Mouse (Mus musculus): Measurements from ENCODE around the gene Axin1. TPM values are rescaled to one million over a fixed set of nuclear protein-coding genes. Genes with fewer than 3 reads are reported as not detected.

Axin1 gene
- polyA plus RNA-seq, 1 experiment from 2014 or later, result 10.0 TPM

DNA sequence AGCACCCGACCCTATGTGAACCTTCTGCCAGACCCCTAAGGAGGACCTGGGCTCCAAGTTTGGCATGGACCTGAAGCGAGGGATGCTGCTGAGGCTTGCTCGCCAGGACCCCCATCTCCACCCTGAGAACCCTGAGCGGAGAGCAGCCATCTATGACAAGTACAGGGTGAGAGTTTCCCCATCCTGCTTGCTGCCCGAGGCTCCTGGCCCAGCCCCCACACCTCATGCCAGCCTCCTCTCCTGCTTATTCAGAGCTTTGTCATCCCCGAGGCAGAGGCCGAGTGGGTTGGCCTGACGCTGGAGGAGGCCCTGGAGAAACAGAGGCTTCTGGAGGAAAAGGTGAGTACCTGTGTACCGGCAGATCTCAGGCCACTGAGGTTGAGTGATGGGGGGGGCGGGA, 13.3 kb upstream of the Axin1 start:
- Histone ChIP-seq H3K4me3 (no peak overlapping the region; the same call in 1 of the 2 replicates), H3K4me1 (peaks cover 31% of the 10 kb centered on the region), H3K36me3 (peaks cover 58% of the 10 kb centered on the region), H3K27me3 (ENCODE audit: low read depth, poor library complexity, severe bottlenecking) (peaks cover 50% of the 10 kb centered on the region), H3K27ac (replicated peaks) (no peak overlapping the region), H3K9me3 (replicated peaks) (no peaks in the 10 kb centered on the region)
- DNase-seq (ENCODE audit: low spot score), result no peak
- 94% methylated on average over 10 of the region's 10 CpGs for WGBS

DNA sequence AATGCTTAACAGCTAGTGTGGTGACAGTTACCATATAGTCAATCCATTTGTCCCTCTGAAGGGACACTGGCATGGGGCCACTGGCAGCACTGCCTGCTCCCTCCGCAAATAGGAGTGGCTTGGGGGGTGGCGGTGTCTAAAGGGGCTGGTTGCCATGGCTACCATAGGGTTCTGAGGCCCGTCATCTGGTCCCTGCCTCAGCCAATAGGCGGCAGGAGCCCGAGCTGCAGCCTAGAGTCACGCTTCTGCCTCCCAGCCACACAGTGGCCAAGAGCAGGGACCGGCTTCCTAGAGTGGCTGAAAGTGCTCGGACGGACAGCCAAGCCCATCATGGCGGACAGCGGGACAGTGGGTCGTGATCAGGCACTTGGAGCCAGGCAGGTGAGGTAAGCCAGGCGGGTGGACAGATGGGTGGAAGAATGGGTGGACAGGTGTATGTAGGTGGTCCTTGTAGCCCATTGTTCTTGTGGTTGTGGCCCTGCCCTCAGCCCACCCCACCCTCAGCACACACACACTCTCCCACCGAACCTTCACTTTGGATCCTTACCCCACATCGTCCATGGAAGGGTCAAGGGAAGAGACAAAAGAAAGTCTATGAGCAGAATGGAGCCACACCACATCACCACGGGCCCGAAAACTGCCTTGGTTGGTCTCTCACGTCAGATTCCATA, 7.3 kb upstream of the Axin1 start:
- H3K27me3 ChIP-seq (ENCODE audit: low read depth, poor library complexity, severe bottlenecking), result peaks cover 80% of the 10 kb centered on the region
- peak overlapping the region; percentile 86 for H3K27ac ChIP-seq (replicated peaks)
- peak; percentile 61 for DNase-seq (ENCODE audit: low spot score)
- H3K4me1 ChIP-seq, result peaks cover 35% of the 10 kb centered on the region
- H3K9me3 ChIP-seq (replicated peaks), result no peaks in the 10 kb centered on the region
- WGBS, result 73% methylated on average over 18 of the region's 18 CpGs
- peak overlapping the region; percentile 48 for H3K4me3 ChIP-seq
- H3K36me3 ChIP-seq, result peaks cover 69% of the 10 kb centered on the region

DNA sequence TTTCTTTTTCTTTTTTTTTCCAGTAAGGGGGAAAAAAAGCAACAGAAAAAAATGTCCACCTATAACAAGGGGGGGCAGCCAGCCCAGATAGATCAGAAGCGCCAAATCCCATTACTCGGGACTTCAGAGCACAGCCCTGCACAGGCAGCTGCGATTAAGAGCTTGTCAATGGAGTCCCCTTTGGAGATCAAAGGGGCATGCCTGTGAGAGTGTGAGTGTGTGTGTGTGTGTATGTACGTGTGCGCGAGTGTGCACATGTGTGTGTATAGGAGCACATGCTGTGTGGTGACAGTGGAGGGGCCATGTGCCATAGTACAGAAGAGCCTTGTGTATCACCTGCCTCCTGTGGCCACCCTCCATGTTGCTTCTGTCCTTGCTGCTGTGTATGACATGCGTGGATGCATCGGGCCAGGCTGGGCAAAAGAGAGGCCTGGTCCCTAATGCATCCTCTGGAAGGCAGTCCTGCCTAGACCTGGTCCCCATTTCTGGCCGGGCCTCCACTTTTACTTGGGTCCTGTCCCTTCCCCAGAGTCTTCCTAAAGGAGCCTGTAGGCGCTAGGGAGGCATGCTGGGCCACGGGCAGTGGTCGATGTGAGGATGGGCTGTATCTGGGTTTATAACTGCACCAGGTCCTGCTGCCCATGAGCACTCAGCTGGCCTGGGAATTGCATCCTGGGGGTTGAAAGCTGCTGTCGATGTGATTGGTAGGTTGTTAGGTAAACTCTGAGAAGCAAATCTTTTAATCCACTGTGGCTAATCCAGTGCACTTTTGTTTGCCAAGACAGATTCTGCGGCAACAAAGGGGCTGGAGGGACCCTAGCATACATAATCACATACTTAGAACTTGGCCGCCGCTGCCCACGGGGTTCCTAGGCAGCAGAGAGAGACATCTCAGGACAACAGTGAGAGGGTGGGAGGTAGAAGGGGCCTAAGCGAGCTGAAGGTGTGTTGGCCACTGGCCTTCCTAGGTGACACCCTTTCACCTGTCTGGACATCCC, 6.3 kb upstream of the Axin1 start:
- Histone ChIP-seq H3K4me3 (peak overlapping the region; percentile 48), H3K27ac (replicated peaks) (peak overlapping the region; percentile 86), H3K36me3 (peaks cover 60% of the 10 kb centered on the region), H3K27me3 (ENCODE audit: low read depth, poor library complexity, severe bottlenecking) (peaks cover 80% of the 10 kb centered on the region), H3K4me1 (peaks cover 38% of the 10 kb centered on the region), H3K9me3 (replicated peaks) (no peaks in the 10 kb centered on the region)
- DNase-seq (ENCODE audit: low spot score), result peak; percentile 73
- WGBS, result 58% methylated on average over 18 of the region's 18 CpGs

DNA sequence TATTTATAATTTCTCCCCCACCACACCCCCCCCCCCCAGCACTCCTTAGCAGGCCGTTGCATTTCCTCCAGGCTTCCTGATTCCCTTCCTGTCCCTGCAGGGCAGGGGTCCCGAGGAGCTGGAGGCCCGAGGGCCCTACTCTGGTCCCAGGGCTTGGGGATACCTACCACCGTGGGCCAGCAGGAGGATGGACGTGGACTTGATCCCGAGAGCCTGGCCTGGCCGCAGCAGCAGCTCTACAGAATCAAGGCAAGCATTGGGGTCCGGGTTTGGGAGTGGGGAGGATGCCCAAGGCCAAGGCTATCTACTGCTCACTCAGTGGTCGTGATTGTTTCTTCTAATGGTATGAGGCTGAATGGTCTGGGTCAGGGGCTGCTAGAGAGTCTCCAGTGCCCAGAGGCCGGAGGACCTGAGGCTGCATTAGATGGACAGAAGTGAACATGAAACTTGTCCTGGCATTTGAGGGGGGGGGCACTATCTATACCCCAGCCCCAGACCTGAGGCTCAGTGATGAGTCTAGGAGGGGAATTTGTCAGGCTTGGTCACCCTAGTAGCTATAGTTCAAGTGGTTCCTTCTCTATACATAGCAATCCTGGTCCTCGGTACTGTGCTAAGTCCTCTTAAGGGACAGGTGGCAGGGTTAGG, 1.3 kb upstream of the Axin1 start:
- Histone ChIP-seq H3K27ac (replicated peaks) (peak overlapping the region; percentile 93), H3K27me3 (ENCODE audit: low read depth, poor library complexity, severe bottlenecking) (peaks cover 43% of the 10 kb centered on the region), H3K4me3 (no peak overlapping the region), H3K36me3 (peaks cover 14% of the 10 kb centered on the region), H3K9me3 (replicated peaks) (no peaks in the 10 kb centered on the region), H3K4me1 (peaks cover 50% of the 10 kb centered on the region)
- DNase-seq (ENCODE audit: low spot score), result no peak
- 91% methylated on average over 11 of the region's 11 CpGs for WGBS

DNA sequence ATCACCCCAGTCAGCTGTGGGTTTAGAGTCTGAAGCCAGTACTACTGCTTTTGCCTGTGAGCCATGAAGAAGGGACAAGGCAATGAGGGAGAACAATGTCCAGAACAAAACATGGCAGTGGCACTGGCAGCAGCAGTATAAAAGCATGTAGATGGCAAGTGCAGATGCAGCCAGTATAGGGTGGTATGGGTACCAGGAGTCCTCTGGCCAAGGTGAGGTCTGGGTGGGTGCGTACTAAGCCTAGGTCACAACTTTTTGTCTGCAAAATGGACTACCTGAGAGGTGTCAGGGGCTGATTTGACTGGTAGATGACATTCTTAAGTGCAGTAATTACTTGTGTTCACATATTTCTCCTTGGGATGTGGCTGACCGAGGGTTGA, 747 bp upstream of the Axin1 start:
- Histone ChIP-seq H3K9me3 (replicated peaks) (no peaks in the 10 kb centered on the region), H3K4me1 (peaks cover 45% of the 10 kb centered on the region), H3K27ac (replicated peaks) (peak overlapping the region; percentile 93), H3K27me3 (ENCODE audit: low read depth, poor library complexity, severe bottlenecking) (peaks cover 43% of the 10 kb centered on the region), H3K36me3 (peaks cover 17% of the 10 kb centered on the region), H3K4me3 (peak overlapping the region; percentile 93)
- DNase-seq (ENCODE audit: low spot score), result no peak
- 73% methylated on average over 2 of the region's 2 CpGs for WGBS

DNA sequence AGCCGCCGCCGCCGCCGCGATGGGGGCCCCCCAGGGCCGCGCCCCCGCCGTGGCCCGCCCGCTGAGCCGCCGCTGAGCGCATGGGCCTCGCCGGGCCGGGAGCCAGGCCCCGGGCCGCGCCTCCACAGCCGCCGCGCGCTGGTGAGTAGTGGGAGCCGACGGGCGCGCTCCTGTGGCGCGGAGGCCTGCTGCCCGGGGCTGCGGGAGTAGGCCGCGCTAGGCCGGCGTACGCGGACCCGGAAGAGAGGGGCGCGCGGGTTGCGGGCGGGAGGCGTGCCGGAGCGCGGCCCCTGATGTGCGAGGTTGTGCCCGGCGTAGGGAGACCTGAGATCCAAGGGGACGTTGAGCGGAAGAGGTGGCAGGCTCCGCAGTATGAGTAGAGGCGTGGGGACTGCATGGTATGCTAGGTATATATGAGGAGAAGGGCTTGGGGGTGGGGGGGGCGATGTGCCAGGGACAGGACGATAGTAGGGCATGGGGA, 453 bp downstream of the Axin1 start:
- Histone ChIP-seq H3K9me3 (replicated peaks) (no peaks in the 10 kb centered on the region), H3K27me3 (ENCODE audit: low read depth, poor library complexity, severe bottlenecking) (peaks cover 34% of the 10 kb centered on the region), H3K4me1 (peaks cover 35% of the 10 kb centered on the region), H3K27ac (replicated peaks) (peak overlapping the region; percentile 93), H3K36me3 (peaks cover 25% of the 10 kb centered on the region), H3K4me3 (peak overlapping the region; percentile 93)
- no peak for DNase-seq (ENCODE audit: low spot score)
- WGBS, result under 1% methylated on average over 58 of the region's 58 CpGs

DNA sequence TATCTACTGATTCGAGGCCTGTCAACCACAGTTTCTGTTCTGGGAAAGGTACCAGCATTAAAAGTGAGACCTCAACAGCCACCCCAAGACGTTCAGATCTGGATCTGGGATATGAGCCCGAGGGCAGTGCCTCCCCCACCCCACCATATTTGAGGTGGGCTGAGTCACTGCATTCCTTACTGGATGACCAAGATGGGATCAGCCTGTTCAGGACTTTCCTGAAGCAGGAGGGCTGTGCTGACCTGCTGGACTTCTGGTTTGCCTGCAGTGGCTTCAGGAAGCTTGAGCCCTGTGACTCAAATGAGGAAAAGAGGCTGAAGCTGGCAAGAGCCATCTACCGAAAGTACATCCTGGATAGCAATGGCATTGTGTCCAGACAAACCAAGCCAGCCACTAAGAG, 4.3 kb downstream of the Axin1 start:
- Histone ChIP-seq H3K4me3 (no peak overlapping the region), H3K4me1 (peaks cover 26% of the 10 kb centered on the region), H3K9me3 (replicated peaks) (no peaks in the 10 kb centered on the region), H3K27me3 (ENCODE audit: low read depth, poor library complexity, severe bottlenecking) (no peaks in the 10 kb centered on the region), H3K36me3 (peaks cover 59% of the 10 kb centered on the region), H3K27ac (replicated peaks) (no peak overlapping the region)
- no peak for DNase-seq (ENCODE audit: low spot score)
- WGBS, result 92% methylated on average over 4 of the region's 4 CpGs

DNA sequence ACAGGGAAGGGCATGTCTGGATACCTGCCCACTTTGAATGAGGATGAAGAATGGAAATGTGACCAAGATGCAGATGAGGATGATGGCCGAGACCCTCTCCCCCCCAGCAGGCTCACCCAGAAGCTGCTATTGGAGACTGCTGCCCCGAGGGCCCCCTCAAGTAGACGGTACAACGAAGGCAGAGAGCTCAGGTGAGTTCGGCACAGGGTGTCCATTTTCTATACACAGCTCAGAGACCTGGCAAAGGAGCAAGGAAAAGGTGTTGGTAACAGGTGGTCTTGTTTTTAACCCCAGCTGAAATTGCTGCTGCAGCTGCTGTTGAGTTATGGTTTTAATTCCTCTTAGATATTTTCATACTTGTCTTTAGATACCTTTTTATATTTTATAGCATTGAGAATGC, 4.9 kb downstream of the Axin1 start:
- H3K27ac ChIP-seq (replicated peaks), result no peak overlapping the region
- H3K27me3 ChIP-seq (ENCODE audit: low read depth, poor library complexity, severe bottlenecking), result no peaks in the 10 kb centered on the region
- peaks cover 20% of the 10 kb centered on the region for H3K4me1 ChIP-seq
- no peaks in the 10 kb centered on the region for H3K9me3 ChIP-seq (replicated peaks)
- H3K4me3 ChIP-seq, result no peak overlapping the region
- DNase-seq (ENCODE audit: low spot score), result no peak
- peaks cover 65% of the 10 kb centered on the region for H3K36me3 ChIP-seq
- 95% methylated on average over 5 of the region's 5 CpGs for WGBS

DNA sequence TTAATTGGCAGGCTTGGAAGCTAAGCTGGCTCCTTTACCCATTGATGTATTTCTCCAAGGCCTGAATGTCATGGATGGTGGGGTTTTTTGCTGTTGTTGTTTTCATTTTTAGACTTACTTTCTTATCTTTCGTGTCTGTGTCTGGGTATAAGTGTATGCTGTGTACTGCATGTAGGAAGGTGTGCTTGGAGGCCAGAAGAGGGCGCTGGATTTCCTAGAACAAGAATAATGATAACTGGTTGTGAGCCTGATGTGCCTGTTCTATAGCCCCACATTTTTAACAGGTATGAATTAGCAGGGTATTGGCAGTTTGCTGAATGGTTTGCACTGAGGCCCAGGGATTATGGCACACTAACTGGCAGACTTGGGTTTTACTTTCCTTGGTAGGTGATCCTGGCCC, 10.6 kb downstream of the Axin1 start:
- WGBS, result 74% methylated on average over 2 of the region's 2 CpGs
- Histone ChIP-seq H3K4me3 (no peak overlapping the region), H3K4me1 (no peaks in the 10 kb centered on the region), H3K36me3 (peaks cover 98% of the 10 kb centered on the region), H3K27ac (replicated peaks) (no peak overlapping the region), H3K27me3 (ENCODE audit: low read depth, poor library complexity, severe bottlenecking) (no peaks in the 10 kb centered on the region), H3K9me3 (replicated peaks) (peaks cover 16% of the 10 kb centered on the region; the same call in 1 of the 2 replicates)
- no peak for DNase-seq (ENCODE audit: low spot score)

DNA sequence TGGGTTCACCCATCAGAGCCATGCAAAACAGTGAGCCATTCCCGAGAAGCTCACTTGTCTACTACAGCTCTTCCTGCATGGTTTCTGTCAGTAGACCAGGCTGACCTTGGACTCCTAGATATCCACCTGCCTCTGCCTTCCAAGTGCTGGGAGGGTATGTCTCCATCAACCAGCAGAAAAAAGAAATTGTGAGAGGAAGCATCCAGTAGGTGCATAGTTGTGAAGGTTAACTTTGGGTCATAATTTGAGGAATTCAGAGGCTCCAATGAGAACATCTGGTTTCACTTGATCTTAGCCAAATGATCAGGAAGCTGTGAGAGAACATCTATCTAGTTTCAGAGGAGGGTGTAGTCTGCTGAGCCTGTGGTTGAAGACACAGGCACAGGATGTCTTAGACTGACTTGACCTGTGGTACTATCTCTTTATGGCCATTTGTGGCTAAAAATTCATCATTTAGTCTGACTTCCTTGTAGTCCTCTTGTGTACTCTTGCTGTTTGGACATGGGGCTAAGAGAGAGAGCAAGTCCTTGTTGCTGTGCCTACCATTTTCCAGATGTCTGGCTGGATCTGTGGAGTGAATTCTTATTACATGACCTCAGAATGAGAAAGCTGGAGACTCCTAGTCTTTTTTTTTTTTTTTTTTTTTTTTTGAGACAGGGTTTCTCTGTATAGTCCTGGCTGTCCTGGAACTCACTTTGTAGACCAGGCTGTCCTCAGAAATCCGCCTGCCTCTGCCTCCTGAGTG, 13.6 kb downstream of the Axin1 start:
- H3K27me3 ChIP-seq (ENCODE audit: low read depth, poor library complexity, severe bottlenecking), result no peaks in the 10 kb centered on the region
- WGBS, result 87% methylated on average over 2 of the region's 2 CpGs
- no peaks in the 10 kb centered on the region for H3K4me1 ChIP-seq
- H3K9me3 ChIP-seq (replicated peaks), result peaks cover 16% of the 10 kb centered on the region; the same call in 1 of the 2 replicates
- no peak overlapping the region for H3K27ac ChIP-seq (replicated peaks)
- H3K36me3 ChIP-seq, result peaks cover 94% of the 10 kb centered on the region
- DNase-seq (ENCODE audit: low spot score), result no peak
- no peak overlapping the region for H3K4me3 ChIP-seq

DNA sequence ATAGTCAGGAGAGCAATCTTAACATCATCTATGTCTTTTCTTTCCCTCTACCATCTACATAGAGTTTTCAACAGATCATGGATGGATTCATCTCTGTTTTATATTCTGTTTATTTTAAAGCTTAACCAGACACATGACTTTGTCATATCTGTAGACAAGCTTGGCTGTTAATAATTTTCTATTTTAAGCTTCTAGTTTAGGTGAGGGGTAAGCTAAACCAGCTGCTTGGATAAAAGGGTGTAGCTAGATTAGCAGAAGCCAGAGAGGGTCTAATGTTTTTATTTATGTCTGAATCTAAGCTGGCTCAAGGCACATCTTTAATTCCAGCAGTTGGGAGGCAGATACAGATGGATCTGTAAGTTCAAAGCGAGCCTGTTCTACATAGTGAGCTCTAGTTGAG, 24.2 kb downstream of the Axin1 start:
- Histone ChIP-seq H3K27ac (replicated peaks) (no peak overlapping the region), H3K4me3 (no peak overlapping the region), H3K36me3 (peaks cover 39% of the 10 kb centered on the region), H3K4me1 (no peaks in the 10 kb centered on the region), H3K9me3 (replicated peaks) (no peaks in the 10 kb centered on the region), H3K27me3 (ENCODE audit: low read depth, poor library complexity, severe bottlenecking) (no peaks in the 10 kb centered on the region)
- no peak for DNase-seq (ENCODE audit: low spot score)
- WGBS, result 98% methylated on average over 1 of the region's 1 CpGs

DNA sequence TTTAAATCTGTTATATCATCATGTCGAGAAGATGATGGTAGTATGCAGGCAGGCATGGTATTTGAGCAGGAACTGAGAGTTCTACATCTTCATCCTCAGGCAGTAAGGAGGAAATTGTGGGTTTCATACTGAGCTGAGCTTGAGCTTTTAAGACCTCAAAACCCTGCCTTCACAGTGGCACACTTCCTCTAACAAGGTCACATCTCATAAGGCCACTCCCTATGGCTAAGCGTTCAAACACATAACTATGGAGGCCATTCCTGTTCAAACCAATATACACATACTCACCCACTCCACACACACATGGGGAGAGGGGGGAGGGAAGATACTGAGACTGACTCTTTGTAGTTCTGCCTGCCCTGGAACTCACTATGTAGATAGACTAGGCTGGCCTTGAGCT, 29.6 kb downstream of the Axin1 start:
- Histone ChIP-seq H3K27me3 (ENCODE audit: low read depth, poor library complexity, severe bottlenecking) (no peaks in the 10 kb centered on the region), H3K4me1 (no peaks in the 10 kb centered on the region), H3K9me3 (replicated peaks) (no peaks in the 10 kb centered on the region), H3K36me3 (peaks cover 47% of the 10 kb centered on the region), H3K4me3 (no peak overlapping the region), H3K27ac (replicated peaks) (no peak overlapping the region)
- no peak for DNase-seq (ENCODE audit: low spot score)
- WGBS, result 95% methylated on average over 2 of the region's 2 CpGs
